Mouse (Mus musculus): Measurements from ENCODE around the gene Ccdc151.

- no peak for TF ChIP-seq CTCF (IDR thresholded peaks at IDR 0.05; ENCODE audit: low read depth, low read length)
- no peak for TF ChIP-seq POLR2A (IDR thresholded peaks at IDR 0.05; ENCODE audit: extremely low read depth, insufficient read depth, low read length)
Observed at GRCm38 (mm10) chr9:22049721-22050270, 47.4 kb upstream of the Ccdc151 start.

All from liver, adult 2 months (tissue).